Mouse (Mus musculus) myocyte (in vitro differentiated cells): ENCODE results near the gene Sec23ip.

ENCODE experiments used
- CEBPB ChIP-seq: IDR thresholded peaks from 2 replicates; pipeline ENCODE4 v1.6.1; 2011; ENCODE audit warnings: mild to moderate bottlenecking, moderate library complexity; ENCODE audit not compliant: poor library complexity, insufficient read depth, severe bottlenecking
- E2F4 ChIP-seq: IDR thresholded peaks from one replicate; pipeline ENCODE4 v1.6.1; 2011; ENCODE audit warnings: mild to moderate bottlenecking, control low read depth, moderate library complexity; ENCODE audit not compliant: insufficient read depth
- MAX ChIP-seq: IDR thresholded peaks from one replicate; pipeline ENCODE4 v1.6.1; 2011; ENCODE audit warnings: low read depth, mild to moderate bottlenecking, control low read depth
- MYOD1 ChIP-seq, 3 experiments: IDR thresholded peaks; one replicate each; pipeline ENCODE4 v1.6.1; 2011; ENCODE audit warnings: control low read depth in 2 of 3, low read depth in 2 of 3, mild to moderate bottlenecking in 2 of 3, moderate library complexity in 1 of 3; ENCODE audit not compliant: insufficient read length in 2 of 3, control insufficient read depth in 1 of 3
- MYOG ChIP-seq, 3 experiments: IDR thresholded peaks; one replicate each; pipeline ENCODE4 v1.6.1; 2011; ENCODE audit warnings: control low read depth in 2 of 3, low read depth in 2 of 3, mild to moderate bottlenecking in 2 of 3; ENCODE audit not compliant: insufficient read length in 2 of 3, control insufficient read depth in 1 of 3, insufficient read depth in 1 of 3
- POLR2A ChIP-seq: IDR thresholded peaks from one replicate; pipeline ENCODE4 v1.6.1; 2011; ENCODE audit warnings: low read depth, mild to moderate bottlenecking, control low read depth, moderate library complexity; ENCODE audit not compliant: insufficient read length
- POLR2AphosphoS2 ChIP-seq: IDR thresholded peaks from one replicate; pipeline ENCODE4 v1.6.1; 2011; ENCODE audit warnings: low read depth, control low read depth; ENCODE audit not compliant: insufficient read length
- TCF12 ChIP-seq: IDR thresholded peaks from one replicate; pipeline ENCODE4 v1.6.1; 2011; ENCODE audit warnings: mild to moderate bottlenecking, control low read depth; ENCODE audit not compliant: poor library complexity, insufficient read depth, severe bottlenecking
- TCF3 ChIP-seq: IDR thresholded peaks from one replicate; pipeline ENCODE4 v1.6.1; 2011; ENCODE audit warnings: low read depth, control low read depth; ENCODE audit not compliant: insufficient read length

DNA sequence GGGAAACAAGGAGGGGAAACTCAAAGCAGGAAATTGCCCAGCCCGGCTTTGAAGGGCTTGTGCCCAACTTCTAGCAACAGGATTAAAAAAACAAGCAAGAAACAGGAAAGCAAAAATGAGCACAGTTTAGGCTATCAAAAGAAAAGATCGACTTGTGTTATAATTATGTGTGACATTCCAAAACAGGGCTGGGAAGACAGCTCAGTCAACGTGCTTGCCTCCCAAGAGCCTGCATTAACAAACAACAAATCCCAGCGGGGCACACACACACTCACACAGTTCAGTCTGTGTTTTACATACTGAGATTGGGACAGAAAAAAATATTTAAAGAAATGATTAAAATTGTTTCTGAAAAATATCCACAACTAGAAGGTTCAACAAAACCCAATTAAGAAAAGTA is 26.8 kb upstream of the Sec23ip start:
- TF ChIP-seq CEBPB: no peak
- no peak for TF ChIP-seq POLR2A
- no peak for TF ChIP-seq E2F4
- no peak for TF ChIP-seq TCF12
- TF ChIP-seq MAX: no peak
- TF ChIP-seq MYOD1 (IDR thresholded peaks at IDR 0.05; ENCODE audit: control insufficient read depth in 1 of 3, insufficient read length in 2 of 3, low read depth in 2 of 3): no peak
- no peak for TF ChIP-seq TCF3
- no peak for TF ChIP-seq MYOG (IDR thresholded peaks at IDR 0.05; ENCODE audit: control insufficient read depth in 1 of 3, insufficient read depth in 1 of 3, insufficient read length in 2 of 3, low read depth in 2 of 3)
- no peak for TF ChIP-seq POLR2AphosphoS2
